In the genomic region with DNA sequence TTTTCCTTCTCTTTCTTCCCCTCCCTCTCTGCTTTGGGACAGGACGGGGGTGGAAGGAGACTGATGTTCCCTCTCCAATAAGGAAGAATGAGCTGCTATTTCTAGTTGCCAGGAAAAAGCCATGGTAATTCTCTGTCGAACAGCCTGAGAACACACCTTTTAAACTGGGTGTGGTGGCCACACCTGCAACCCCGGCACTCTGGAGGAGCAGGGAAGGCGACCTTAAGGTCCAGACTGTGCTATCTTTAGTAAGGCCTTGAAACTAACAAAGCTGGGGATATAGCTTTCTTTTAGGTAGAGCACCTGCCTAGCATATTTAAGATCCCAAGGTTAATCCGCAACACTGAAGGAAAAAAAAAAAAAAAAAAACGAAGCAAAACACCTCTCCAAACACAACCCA, we compare ENCODE assay signal across 11 mouse cellular contexts.
DNase-seq lines count a peak whose midpoint lies in the region; ATAC-seq and TF ChIP-seq lines count a peak whose summit lies in the region.
"Had no signal": no experiment of that assay in that cellular context is flagged by ENCODE, and none has a peak within 500 bp of the region (broad histone marks: within the 10 kb centered on the region; RNA-seq: fewer than 3 reads in every experiment).

No protein-coding gene starts in this region.

- intact Hi-C loops in heart, postnatal 25 days (cut with DNase I) = no loop called here

- no peak overlapping the region for H3K27ac ChIP-seq in heart, embryonic 11.5 days (ENCODE audit: low read depth, low read length)
- no peak overlapping the region for H3K27ac ChIP-seq in midbrain, embryonic 14.5 days (replicated peaks; ENCODE audit: low read depth, low read length)
- H3K27ac ChIP-seq in midbrain, embryonic 10.5 days (replicated peaks) = no peak overlapping the region
- peak overlapping the region; percentile 58 for H3K27ac ChIP-seq in intestine, postnatal 0 days (ENCODE audit: low read depth, low read length)
- no peak overlapping the region for H3K27ac ChIP-seq in stomach, postnatal 0 days (replicated peaks)
- H3K27ac ChIP-seq: liver, embryonic 13.5 days had no signal

- H3K36me3 ChIP-seq in heart, embryonic 11.5 days (ENCODE audit: control insufficient read depth, insufficient read depth, low read length) = no peaks in the 10 kb centered on the region
- no peaks in the 10 kb centered on the region for H3K36me3 ChIP-seq in midbrain, embryonic 14.5 days (ENCODE audit: control insufficient read depth, insufficient read depth, low read length)
- no peaks in the 10 kb centered on the region for H3K36me3 ChIP-seq in midbrain, embryonic 10.5 days
- no peaks in the 10 kb centered on the region for H3K36me3 ChIP-seq in intestine, postnatal 0 days (ENCODE audit: control insufficient read depth, insufficient read depth)
- H3K36me3 ChIP-seq in stomach, postnatal 0 days (ENCODE audit: control insufficient read depth, insufficient read depth, low read length) = no peaks in the 10 kb centered on the region
- H3K36me3 ChIP-seq: liver, embryonic 13.5 days had no signal

- no peak overlapping the region for H3K4me3 ChIP-seq in heart, embryonic 11.5 days (ENCODE audit: low read depth, low read length)
- H3K4me3 ChIP-seq in midbrain, embryonic 14.5 days (replicated peaks; ENCODE audit: low read depth, low read length) = no peak overlapping the region
- H3K4me3 ChIP-seq in midbrain, embryonic 10.5 days = no peak overlapping the region
- peak overlapping the region; percentile 24; the same call in 1 of the 2 replicates for H3K4me3 ChIP-seq in intestine, postnatal 0 days (ENCODE audit: low read depth, low read length)
- no peak overlapping the region for H3K4me3 ChIP-seq in stomach, postnatal 0 days (ENCODE audit: low read depth, low read length)
- H3K4me3 ChIP-seq: liver, embryonic 13.5 days had no signal

- peak overlapping the region; percentile 17; the same call in 1 of the 2 replicates for H3K4me2 ChIP-seq in heart, embryonic 11.5 days
- peak overlapping the region; percentile 36 for H3K4me2 ChIP-seq in midbrain, embryonic 14.5 days (ENCODE audit: low read length)
- H3K4me2 ChIP-seq in intestine, postnatal 0 days (replicated peaks; ENCODE audit: low read depth) = peak overlapping the region; percentile 59
- H3K4me2 ChIP-seq in stomach, postnatal 0 days (replicated peaks; ENCODE audit: low read depth) = peak overlapping the region; percentile 38
- H3K4me2 ChIP-seq: liver, embryonic 13.5 days had no signal

- TF ChIP-seq CTCF in intestine, postnatal 0 days (IDR thresholded peaks at IDR 0.05; ENCODE audit: low read depth) = no peak
- no peak for TF ChIP-seq CTCF in stomach, postnatal 0 days (IDR thresholded peaks at IDR 0.05; ENCODE audit: low read depth)

- 62% methylated on average over 6 of the region's 6 CpGs for whole genome bisulfite sequencing in heart, embryonic 11.5 days (ENCODE audit: insufficient replicate concordance)
- WGBS in midbrain, embryonic 14.5 days = 72% methylated on average over 6 of the region's 6 CpGs
- WGBS in midbrain, embryonic 10.5 days = 76% methylated on average over 6 of the region's 6 CpGs
- 29% methylated on average over 6 of the region's 6 CpGs for WGBS in intestine, postnatal 0 days
- 47% methylated on average over 6 of the region's 6 CpGs for WGBS in stomach, postnatal 0 days

- ATAC-seq in heart, embryonic 11.5 days (replicated peaks; ENCODE audit: insufficient number of reproducible peaks, low FRiP score, low TSS enrichment) = no peak
- ATAC-seq in midbrain, embryonic 14.5 days (ENCODE audit: low FRiP score, low TSS enrichment) = no peak
- peak; percentile 91 for ATAC-seq in intestine, postnatal 0 days
- ATAC-seq in stomach, postnatal 0 days (ENCODE audit: low FRiP score, low TSS enrichment) = 0 out of 2 replicates have a peak, but pooled peaks have one; percentile 57
- ATAC-seq: inflammation-experienced regulatory T-cells, adult 6 months had no signal

- no peak for TF ChIP-seq EP300 in stomach, postnatal 0 days (optimal IDR thresholded peaks at IDR 0.05)

- DNase-seq in heart, postnatal 25 days (ENCODE audit: low spot score) = no peak
- DNase-seq in midbrain, embryonic 14.5 days = no peak
- no peak for DNase-seq in midbrain, embryonic 10.5 days (ENCODE audit: low spot score)
- peak; percentile 40 for DNase-seq in stomach, postnatal 0 days (ENCODE audit: low spot score)
- DNase-seq in thymus, postnatal 25 days = no peak
- DNase-seq in adipocyte (ENCODE audit: low spot score) = no peak
- DNase-seq: liver, embryonic 13.5 days; lung, postnatal 14 days had no signal

- no peak overlapping the region for H3K9ac ChIP-seq in heart, embryonic 11.5 days (ENCODE audit: low read depth, low read length)
- H3K9ac ChIP-seq in midbrain, embryonic 14.5 days (replicated peaks; ENCODE audit: low read length) = no peak overlapping the region
- no peak overlapping the region for H3K9ac ChIP-seq in intestine, postnatal 0 days (ENCODE audit: low read depth, low read length)
- H3K9ac ChIP-seq in stomach, postnatal 0 days (ENCODE audit: low read length) = no peak overlapping the region
- H3K9ac ChIP-seq: liver, embryonic 13.5 days had no signal

- H3K4me1 ChIP-seq in heart, embryonic 11.5 days (ENCODE audit: control insufficient read depth, insufficient read depth, low read length) = peaks cover 4% of the 10 kb centered on the region; the same call in 1 of the 2 replicates
- peaks cover 4% of the 10 kb centered on the region; the same call in 1 of the 2 replicates for H3K4me1 ChIP-seq in midbrain, embryonic 14.5 days (ENCODE audit: control insufficient read depth, insufficient read depth, low read length)
- H3K4me1 ChIP-seq in midbrain, embryonic 10.5 days = peaks cover 15% of the 10 kb centered on the region
- 0 out of 2 replicates have a peak, but pooled peaks cover 4% of the 10 kb centered on the region for H3K4me1 ChIP-seq in intestine, postnatal 0 days (replicated peaks; ENCODE audit: control insufficient read depth, insufficient read depth, low read length)
- H3K4me1 ChIP-seq in stomach, postnatal 0 days (replicated peaks; ENCODE audit: control insufficient read depth, insufficient read depth) = 0 out of 2 replicates have a peak, but pooled peaks cover 2% of the 10 kb centered on the region
- H3K4me1 ChIP-seq: liver, embryonic 13.5 days had no signal

- no peaks in the 10 kb centered on the region for H3K27me3 ChIP-seq in heart, embryonic 11.5 days (ENCODE audit: control insufficient read depth, insufficient read depth, low read length)
- peaks cover 4% of the 10 kb centered on the region; the same call in 1 of the 2 replicates for H3K27me3 ChIP-seq in midbrain, embryonic 14.5 days (ENCODE audit: control insufficient read depth, insufficient read depth, low read length)
- no peaks in the 10 kb centered on the region for H3K27me3 ChIP-seq in midbrain, embryonic 10.5 days (ENCODE audit: low read depth, poor library complexity, severe bottlenecking)
- H3K27me3 ChIP-seq in intestine, postnatal 0 days (replicated peaks; ENCODE audit: control insufficient read depth, insufficient read depth, low read length) = no peaks in the 10 kb centered on the region
- H3K27me3 ChIP-seq in stomach, postnatal 0 days (ENCODE audit: control insufficient read depth, insufficient read depth, low read length) = no peaks in the 10 kb centered on the region
- H3K27me3 ChIP-seq: liver, embryonic 13.5 days had no signal

- H3K9me3 ChIP-seq in heart, embryonic 11.5 days (replicated peaks; ENCODE audit: control insufficient read depth, low read length) = no peaks in the 10 kb centered on the region; the same call in 1 of the 2 replicates
- no peaks in the 10 kb centered on the region for H3K9me3 ChIP-seq in midbrain, embryonic 14.5 days (ENCODE audit: control insufficient read depth, low read length)
- H3K9me3 ChIP-seq in midbrain, embryonic 10.5 days (replicated peaks) = no peaks in the 10 kb centered on the region; the same call in none of the 2 replicates
- no peaks in the 10 kb centered on the region for H3K9me3 ChIP-seq in intestine, postnatal 0 days (ENCODE audit: control insufficient read depth)
- H3K9me3 ChIP-seq in stomach, postnatal 0 days (ENCODE audit: control insufficient read depth, low read length) = 0 out of 2 replicates have a peak, but pooled peaks cover 2% of the 10 kb centered on the region
- H3K9me3 ChIP-seq: liver, embryonic 13.5 days had no signal

Comparison
In these comparisons a context has a peak if more than half of its experiments do, and no peak if none do; other contexts are left out.
1. ATAC-seq: peak in intestine, postnatal 0 days (single experiment) and stomach, postnatal 0 days (single experiment); none in heart, embryonic 11.5 days (single experiment) and midbrain, embryonic 14.5 days (single experiment).
2. Peak in every context shown above with its lines, with median percentiles within 50 percentile points of each other: H3K4me2 ChIP-seq.